Mouse (Mus musculus): ENCODE measurements at regions not wholly inside any gene's neighbourhood (a gene's known extent, or its start where the extent isn't known, plus 50 kb on each side); places are given as distances from the start of the nearest gene placed in this dataset.

GRCm38 (mm10) chr16:71197523-71197922 lies 883.8 kb downstream of the Gbe1 start:
- DNase-seq (ENCODE audit: low spot score) = no peak

DNA sequence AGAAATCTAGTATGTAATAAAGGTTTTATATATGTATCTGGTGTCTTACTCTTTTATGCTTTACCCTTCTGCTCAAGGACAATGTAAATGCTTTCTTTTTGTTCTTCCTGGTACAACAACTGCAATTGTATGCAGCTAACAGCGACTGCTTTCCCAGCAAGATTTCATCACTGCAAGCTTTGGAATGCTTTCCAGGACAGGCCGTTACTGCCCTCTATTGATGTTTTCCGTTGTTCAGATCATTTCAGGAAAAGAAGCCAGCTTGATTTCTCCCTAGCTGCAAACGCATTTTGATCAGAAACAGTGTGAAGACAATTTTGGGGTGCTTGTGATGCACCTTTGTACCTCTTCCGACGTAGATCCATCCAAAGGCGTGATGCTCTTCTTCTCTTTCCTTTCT lies 895.1 kb downstream of the Gbe1 start:
- peak; percentile 15 for DNase-seq (ENCODE audit: low spot score)

DNA sequence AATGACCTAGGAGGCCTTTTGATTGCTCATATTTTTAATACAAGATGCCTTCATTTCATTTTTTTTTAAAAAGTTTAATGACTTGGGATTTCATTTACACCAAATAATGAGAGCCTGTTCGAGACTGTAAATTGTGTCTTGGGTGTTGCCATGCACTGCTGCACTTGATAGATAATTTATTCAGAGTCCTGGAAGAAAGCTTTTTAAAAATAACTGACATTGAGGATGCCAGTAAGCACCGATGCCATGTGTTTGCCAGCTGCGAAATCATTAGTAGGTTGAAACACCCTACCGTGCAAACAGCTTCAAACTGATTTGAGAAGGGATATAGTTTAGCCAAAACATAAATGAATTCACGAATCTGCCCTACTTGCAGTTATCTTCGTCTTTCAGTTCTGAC lies 910.7 kb downstream of the Gbe1 start:
- no peak for DNase-seq (ENCODE audit: low spot score)

- DNase-seq (ENCODE audit: low spot score) = no peak
These were observed 916.4 kb downstream of the Gbe1 start for GRCm38 (mm10) chr16:71230104-71230653.

DNA sequence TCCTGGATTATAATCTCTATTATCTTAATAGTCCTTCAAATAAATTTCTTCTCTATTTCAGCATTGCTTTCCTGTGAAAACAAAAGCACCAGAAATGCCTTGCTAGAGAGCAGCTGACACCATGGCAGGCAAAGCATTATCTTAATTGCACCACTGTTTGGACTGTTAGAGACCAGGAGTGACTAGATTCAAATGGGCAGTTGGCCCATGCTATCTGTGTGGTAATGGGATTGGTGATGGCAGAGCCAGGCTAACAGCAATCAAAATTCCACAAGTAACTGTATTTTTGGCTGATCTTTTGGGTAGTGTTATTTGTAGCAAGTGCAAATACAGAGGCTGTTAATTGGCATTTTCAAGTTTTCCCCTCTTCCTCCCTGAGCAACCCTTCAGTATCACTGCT lies 929.3 kb downstream of the Gbe1 start:
- DNase-seq (ENCODE audit: low spot score) = no peak

GRCm38 (mm10) chr16:71243480-71243879 lies 929.7 kb downstream of the Gbe1 start:
- DNase-seq (ENCODE audit: low spot score) = no peak

DNA sequence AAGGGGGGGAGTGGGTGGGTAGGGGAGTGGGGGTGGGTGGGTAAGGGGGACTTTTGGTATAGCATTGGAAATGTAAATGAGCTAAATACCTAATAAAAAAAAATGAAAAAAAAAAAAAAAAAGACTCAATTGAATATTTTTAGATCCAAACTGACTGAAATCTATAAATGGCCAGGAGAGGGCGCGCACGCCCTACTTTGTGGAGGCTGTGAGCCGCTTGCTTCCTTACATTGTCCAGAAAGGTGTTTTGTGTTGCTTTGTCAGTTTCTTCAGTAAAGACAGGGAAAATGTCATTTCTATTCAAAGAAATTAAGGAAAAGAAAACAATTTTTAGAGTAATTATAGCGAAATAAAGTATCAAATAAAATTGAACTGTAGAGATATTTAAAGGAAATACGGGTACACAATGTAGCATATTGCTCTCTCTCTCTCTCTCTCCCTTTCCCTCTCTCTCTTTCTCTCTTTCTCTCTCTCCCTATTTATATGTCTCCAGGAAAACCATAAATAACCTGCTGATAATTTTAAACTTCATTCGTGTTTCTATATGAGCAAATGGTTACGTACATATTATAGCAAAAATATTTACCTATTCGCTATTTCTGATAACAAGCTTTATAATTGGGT lies 933.9 kb downstream of the Gbe1 start:
- DNase-seq (ENCODE audit: low spot score) = peak; percentile 80

- no peak for DNase-seq (ENCODE audit: low spot score)
These were observed 942.0 kb downstream of the Gbe1 start for GRCm38 (mm10) chr16:71255740-71256139.

- DNase-seq (ENCODE audit: low spot score) = peak; percentile 18
These were observed 942.4 kb downstream of the Gbe1 start for GRCm38 (mm10) chr16:71256175-71256574.

GRCm38 (mm10) chr16:71267191-71267590 lies 953.4 kb downstream of the Gbe1 start:
- no peak for DNase-seq (ENCODE audit: low spot score)
